Mouse (Mus musculus) cerebellum, adult 9-10 months (tissue): Measurements from ENCODE around the gene Hydin.
A peak's percentile ranks its signal among the peaks of the same experiment; 100 is the strongest.
"Not testable (repeated sequence)": the region's sequence is repeated elsewhere in the genome, so short reads cannot be mapped to it uniquely, and the experiment has no call there.

Experiments used
- DNase-seq: peaks from one replicate; pipeline ENCODE4 v3.0.0; 2022

Gene Hydin

GRCm38 (mm10) chr8:110340090-110340703, 73.4 kb downstream of the Hydin start:
- no peak for DNase-seq

- no peak for DNase-seq
Observed at GRCm38 (mm10) chr8:110345697-110346394, 79.1 kb downstream of the Hydin start.

GRCm38 (mm10) chr8:110346915-110347314, 80.1 kb downstream of the Hydin start:
- DNase-seq: no peak

- no peak for DNase-seq
Observed at GRCm38 (mm10) chr8:110350725-110351124, 83.9 kb downstream of the Hydin start.

- no peak for DNase-seq
Observed at GRCm38 (mm10) chr8:110351909-110352308, 85.1 kb downstream of the Hydin start.

- DNase-seq: no peak
Observed at GRCm38 (mm10) chr8:110362975-110363374, 96.2 kb downstream of the Hydin start.

- no peak for DNase-seq
Observed at GRCm38 (mm10) chr8:110372836-110373235, 106.1 kb downstream of the Hydin start.

- no peak for DNase-seq
Observed at GRCm38 (mm10) chr8:110373695-110374094, 106.9 kb downstream of the Hydin start.

- DNase-seq: no peak
Observed at GRCm38 (mm10) chr8:110382751-110383150, 116.0 kb downstream of the Hydin start.

GRCm38 (mm10) chr8:110384632-110385031, 117.9 kb downstream of the Hydin start:
- not testable (repeated sequence) for DNase-seq

GRCm38 (mm10) chr8:110395656-110396055, 128.9 kb downstream of the Hydin start:
- no peak for DNase-seq

- no peak for DNase-seq
Observed at GRCm38 (mm10) chr8:110400536-110400935, 133.8 kb downstream of the Hydin start.

GRCm38 (mm10) chr8:110402311-110402710, 135.5 kb downstream of the Hydin start:
- DNase-seq: no peak

GRCm38 (mm10) chr8:110404516-110404915, 137.7 kb downstream of the Hydin start:
- DNase-seq: no peak

- DNase-seq: no peak
Observed at GRCm38 (mm10) chr8:110415121-110415520, 148.3 kb downstream of the Hydin start.

- DNase-seq: peak; percentile 23
Observed at GRCm38 (mm10) chr8:110416931-110417330, 150.2 kb downstream of the Hydin start.

- no peak for DNase-seq
Observed at GRCm38 (mm10) chr8:110417801-110418200, 151.0 kb downstream of the Hydin start.

GRCm38 (mm10) chr8:110419711-110420110, 152.9 kb downstream of the Hydin start:
- DNase-seq: peak; percentile 8

GRCm38 (mm10) chr8:110420221-110420620, 153.4 kb downstream of the Hydin start:
- no peak for DNase-seq

- no peak for DNase-seq
Observed at GRCm38 (mm10) chr8:110424146-110424545, 157.4 kb downstream of the Hydin start.

- no peak for DNase-seq
Observed at GRCm38 (mm10) chr8:110431340-110431739, 164.6 kb downstream of the Hydin start.

GRCm38 (mm10) chr8:110440528-110440927, 173.8 kb downstream of the Hydin start:
- DNase-seq: peak; percentile 29

- no peak for DNase-seq
Observed at GRCm38 (mm10) chr8:110444276-110444675, 177.5 kb downstream of the Hydin start.

GRCm38 (mm10) chr8:110450463-110450862, 183.7 kb downstream of the Hydin start:
- DNase-seq: no peak

GRCm38 (mm10) chr8:110454466-110454865, 187.7 kb downstream of the Hydin start:
- no peak for DNase-seq
